Mouse (Mus musculus): ENCODE results near the gene Gm20741.

Gene Gm20741

GRCm38 (mm10) chr16:88811827-88812226, at the start of gene Gm20741:
Gene Gm20741 (minus strand): TSS chr16:88812220.
- DNase-seq (ENCODE audit: low read depth), result no peak

GRCm38 (mm10) chr16:88851450-88851849, 39.4 kb upstream of the Gm20741 start:
- DNase-seq (ENCODE audit: low read depth), result no peak

GRCm38 (mm10) chr16:88848558-88848957, 36.5 kb upstream of the Gm20741 start:
- DNase-seq (ENCODE audit: low read depth), result no peak

- DNase-seq (ENCODE audit: low read depth), result no peak
These were observed 35.3 kb upstream of the Gm20741 start for GRCm38 (mm10) chr16:88847363-88847762.

- no peak for DNase-seq (ENCODE audit: low read depth)
These were observed 15.0 kb upstream of the Gm20741 start for GRCm38 (mm10) chr16:88826978-88827377.

GRCm38 (mm10) chr16:88826095-88826652, 14.2 kb upstream of the Gm20741 start, which contains the start of gene Krtap14:
Gene Krtap14 (minus strand): TSS chr16:88826145.
- no peak for DNase-seq (ENCODE audit: low read depth)

- DNase-seq (ENCODE audit: low read depth), result no peak
These were observed 11.7 kb upstream of the Gm20741 start for GRCm38 (mm10) chr16:88823736-88824135.

GRCm38 (mm10) chr16:88820066-88820465, 8.0 kb upstream of the Gm20741 start, which contains the start of gene Krtap15:
Gene Krtap15 (plus strand): TSS chr16:88820215.
- DNase-seq (ENCODE audit: low read depth), result no peak

GRCm38 (mm10) chr16:88786786-88787185, 25.2 kb downstream of the Gm20741 start:
- no peak for DNase-seq (ENCODE audit: low read depth)

- DNase-seq (ENCODE audit: low read depth), result no peak
These were observed 34.4 kb downstream of the Gm20741 start, which contains the start of gene Gm5965 for GRCm38 (mm10) chr16:88777596-88777995. Gene Gm5965 (plus strand): TSS chr16:88777896.

- DNase-seq (ENCODE audit: low read depth), result no peak
These were observed 37.9 kb downstream of the Gm20741 start, which contains the start of gene 2310057N15Rik for GRCm38 (mm10) chr16:88774106-88774505. Gene 2310057N15Rik (minus strand): TSS chr16:88774206.

All from c-Kit-positive CD71-positive TER-119-negative erythroid progenitor cells, embryonic 14.5 days (primary cell).